Mouse (Mus musculus): ENCODE measurements around the gene Slc25a28.

DNA sequence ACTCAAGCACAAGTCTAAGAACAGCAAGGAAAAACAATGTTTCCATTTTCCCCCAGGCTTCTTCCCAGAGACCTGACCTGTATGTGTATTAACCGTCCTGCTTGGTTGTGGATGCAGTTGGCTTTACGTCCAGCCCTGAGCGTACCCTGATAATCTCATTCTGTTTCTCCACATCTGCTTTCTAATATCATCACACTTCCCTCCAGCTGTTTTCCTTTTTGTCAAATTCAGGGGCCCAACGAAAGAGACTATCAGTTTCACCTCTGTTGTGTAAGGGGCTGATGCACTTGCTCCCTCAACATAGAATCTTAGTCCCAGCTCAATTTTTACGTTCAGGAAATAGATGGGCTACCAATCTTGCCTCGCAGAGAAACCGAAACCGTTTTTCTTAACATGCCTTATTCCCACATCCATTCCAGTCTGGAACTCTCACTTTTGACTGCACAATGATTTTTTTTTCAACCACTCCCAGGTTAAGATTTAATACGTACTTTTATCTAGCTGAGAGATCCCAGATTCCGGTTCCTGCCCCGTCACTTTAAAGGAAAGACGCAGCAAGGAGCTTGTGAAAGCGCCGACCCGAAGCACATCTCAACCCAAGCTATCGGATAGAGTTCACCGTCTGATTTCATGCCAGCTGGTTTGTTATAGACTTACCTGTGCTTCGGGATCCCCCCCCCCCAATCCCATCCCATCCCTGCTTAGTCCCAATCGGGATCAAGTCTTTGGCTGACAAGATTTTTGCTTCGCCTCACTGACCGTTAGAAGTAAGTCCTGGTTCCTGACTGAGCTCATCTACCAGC, 967 bp downstream of the Slc25a28 start:
- TF ChIP-seq CTCF (IDR thresholded peaks at IDR 0.05), result no peak
- no peak for TF ChIP-seq EP300 (IDR thresholded peaks at IDR 0.05)
